Mouse (Mus musculus) testis, adult 2 months (tissue): ENCODE results near the gene Nudt2. TPM values are rescaled to one million over a fixed set of nuclear protein-coding genes. Genes with fewer than 3 reads are reported as not detected.
A peak's percentile ranks its signal among the peaks of the same experiment; 100 is the strongest.
"Not testable (repeated sequence)": the region's sequence is repeated elsewhere in the genome, so short reads cannot be mapped to it uniquely, and the experiment has no call there.

Experiments
- H3K27ac ChIP-seq: fragments of 200-500 bp; 2 replicates; pipeline ENCODE4 v1.5.1; 2012; ENCODE audit warnings: low read depth, low read length; ENCODE audit not compliant: control insufficient read depth, insufficient read depth
- H3K27me3 ChIP-seq: fragments of 200-500 bp; 2 replicates; pipeline ENCODE4 v1.6.1; 2012; ENCODE audit warnings: mild to moderate bottlenecking, low read length, moderate library complexity; ENCODE audit not compliant: control insufficient read depth, insufficient read depth
- H3K36me3 ChIP-seq: fragments of 200-500 bp; 2 replicates; pipeline ENCODE4 v1.6.1; 2012; ENCODE audit warnings: mild to moderate bottlenecking, low read length; ENCODE audit not compliant: control insufficient read depth, insufficient read depth
- H3K4me1 ChIP-seq: fragments of 200-500 bp; 2 replicates; pipeline ENCODE4 v1.6.1; 2012; ENCODE audit warnings: low read length; ENCODE audit not compliant: control insufficient read depth, insufficient read depth
- H3K4me3 ChIP-seq: fragments of 200-500 bp; 2 replicates; pipeline ENCODE4 v1.5.1; 2012; ENCODE audit warnings: low read depth, mild to moderate bottlenecking, low read length, moderate library complexity, mixed read lengths; ENCODE audit not compliant: control insufficient read depth
- CTCF ChIP-seq: fragments of 200-500 bp; IDR thresholded peaks from 2 replicates; pipeline ENCODE4 v1.5.1; 2012; ENCODE audit warnings: low read depth, mild to moderate bottlenecking, inconsistent platforms, low read length, moderate library complexity; ENCODE audit not compliant: control insufficient read depth, insufficient read depth, insufficient replicate concordance
- POLR2A ChIP-seq: fragments of 200-500 bp; IDR thresholded peaks from 2 replicates; pipeline ENCODE4 v1.6.1; 2012; ENCODE audit warnings: low read depth, mild to moderate bottlenecking, inconsistent platforms, low read length, moderate library complexity; ENCODE audit not compliant: control insufficient read depth
- polyA plus RNA-seq: library from polyadenylated mRNA; depleted of rRNA; stranded (reverse); fragments of >200 nt; gene quantifications from 2 replicates; pipeline ENCODE4 v1.2.3, GENCODE M21; 2012; rRNA removed

Nudt2 gene
- polyA plus RNA-seq, result 12.6 and 14.3 TPM in 2 replicates

GRCm38 (mm10) chr4:41464345-41465286 is at the start of gene Nudt2, which contains the start of gene Kif24:
Gene Nudt2 (plus strand): TSS chr4:41465151.
Gene Kif24 (minus strand): TSS chr4:41464887.
- Histone ChIP-seq H3K4me3 (peak within 1 kb of the TSS; percentile 96), H3K4me1 (peaks cover 2% of the 10 kb centered on the region), H3K36me3 (no peaks in the 10 kb centered on the region; the same call in 1 of the 2 replicates), H3K27ac (peak within 1 kb of the TSS; percentile 99), H3K27me3 (no peaks in the 10 kb centered on the region)
- TF ChIP-seq CTCF, result no peak
- TF ChIP-seq POLR2A, result peak; percentile 67

GRCm38 (mm10) chr4:41416966-41417365 is 48.0 kb upstream of the Nudt2 start:
- Histone ChIP-seq H3K27me3 (no peaks in the 10 kb centered on the region), H3K4me3 (no peak overlapping the region), H3K27ac (no peak overlapping the region), H3K4me1 (no peaks in the 10 kb centered on the region), H3K36me3 (no peaks in the 10 kb centered on the region)
- TF ChIP-seq POLR2A (no peak), CTCF (no peak)

DNA sequence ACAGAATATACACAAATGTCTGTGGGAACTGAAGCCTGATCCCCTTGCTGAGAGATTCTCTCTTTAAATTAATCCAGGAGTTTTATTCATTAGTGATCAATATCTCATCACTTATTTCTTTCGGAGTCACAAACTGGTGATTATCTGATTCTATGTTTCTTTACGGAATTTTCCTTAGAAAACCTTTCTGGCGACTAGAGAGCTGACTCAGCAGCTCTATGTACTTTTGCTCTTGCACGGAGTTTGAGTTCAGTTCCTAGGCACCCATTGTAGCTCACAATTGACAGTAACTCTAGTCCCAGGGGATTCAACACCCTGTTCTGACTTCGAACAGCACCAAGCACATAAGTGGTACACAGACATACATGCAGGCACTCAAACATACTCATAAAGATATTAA is 26.0 kb upstream of the Nudt2 start:
- no peaks in the 10 kb centered on the region for H3K4me1 ChIP-seq
- no peak overlapping the region for H3K4me3 ChIP-seq
- H3K27ac ChIP-seq, result no peak overlapping the region
- H3K36me3 ChIP-seq, result no peaks in the 10 kb centered on the region
- no peak for TF ChIP-seq POLR2A
- no peak for TF ChIP-seq CTCF
- H3K27me3 ChIP-seq, result no peaks in the 10 kb centered on the region

GRCm38 (mm10) chr4:41442790-41443302 is 22.1 kb upstream of the Nudt2 start:
- no peaks in the 10 kb centered on the region for H3K27me3 ChIP-seq
- no peaks in the 10 kb centered on the region for H3K36me3 ChIP-seq
- H3K4me3 ChIP-seq, result no peak overlapping the region
- TF ChIP-seq POLR2A, result no peak
- TF ChIP-seq CTCF, result no peak
- no peaks in the 10 kb centered on the region for H3K4me1 ChIP-seq
- H3K27ac ChIP-seq, result no peak overlapping the region

DNA sequence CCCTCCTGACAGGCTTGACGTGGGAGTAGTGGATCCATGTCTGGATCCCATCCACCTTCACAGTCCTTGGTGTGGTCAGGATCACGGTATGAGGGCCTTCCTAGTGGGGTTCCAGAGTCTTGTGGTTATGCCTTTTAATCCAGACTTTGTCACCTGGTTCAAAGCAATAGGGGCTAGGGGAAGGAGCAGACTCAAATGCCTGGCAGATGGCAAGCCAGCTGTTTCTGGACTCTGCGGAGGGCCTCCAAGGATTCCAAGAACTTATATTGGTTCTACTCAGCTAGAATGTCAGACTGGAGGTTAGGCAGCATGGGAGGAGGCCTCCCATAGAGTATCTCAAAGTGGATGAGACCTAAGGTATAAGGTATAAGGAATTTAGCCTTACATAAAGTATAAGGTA is 17.4 kb upstream of the Nudt2 start:
- Histone ChIP-seq H3K27me3 (no peaks in the 10 kb centered on the region), H3K36me3 (no peaks in the 10 kb centered on the region), H3K27ac (no peak overlapping the region), H3K4me1 (no peaks in the 10 kb centered on the region), H3K4me3 (no peak overlapping the region)
- TF ChIP-seq POLR2A (no peak), CTCF (no peak)

GRCm38 (mm10) chr4:41460690-41461089 is 4.3 kb upstream of the Nudt2 start:
- TF ChIP-seq POLR2A (no peak), CTCF (no peak)
- Histone ChIP-seq H3K36me3 (no peaks in the 10 kb centered on the region; the same call in 1 of the 2 replicates), H3K4me3 (no peak overlapping the region), H3K27me3 (no peaks in the 10 kb centered on the region), H3K27ac (no peak overlapping the region), H3K4me1 (peaks cover 2% of the 10 kb centered on the region)

GRCm38 (mm10) chr4:41463051-41463738 is 1.8 kb upstream of the Nudt2 start:
- not testable (repeated sequence) for H3K27me3 ChIP-seq, H3K4me1 ChIP-seq, H3K27ac ChIP-seq, H3K36me3 ChIP-seq
- H3K4me3 ChIP-seq, result peak overlapping the region; percentile 42
